Mouse (Mus musculus): ENCODE data around the gene Parp2. TPM values are rescaled to one million over a fixed set of nuclear protein-coding genes. Genes with fewer than 3 reads are reported as not detected.
"Not testable (repeated sequence)": the region's sequence is repeated elsewhere in the genome, so short reads cannot be mapped to it uniquely, and the experiment has no call there.

Parp2 gene
- polyA plus RNA-seq, 1 experiment from 2014 or later: 45.4 TPM

- Histone ChIP-seq H3K27ac (replicated peaks) (no peak overlapping the region), H3K9me3 (no peaks in the 10 kb centered on the region), H3K4me3 (no peak overlapping the region), H3K9ac (no peak overlapping the region), H3K4me2 (no peak overlapping the region), H3K27me3 (no peaks in the 10 kb centered on the region), H3K36me3 (no peaks in the 10 kb centered on the region), H3K4me1 (replicated peaks) (no peaks in the 10 kb centered on the region)
- 72% methylated on average over 2 of the region's 2 CpGs for WGBS
- ATAC-seq (ENCODE audit: low FRiP score, low read depth): no peak
These were observed 9.1 kb upstream of the Parp2 start for GRCm38 (mm10) chr14:50798512-50798911.

GRCm38 (mm10) chr14:50799502-50800259 is 8.0 kb upstream of the Parp2 start:
- no peaks in the 10 kb centered on the region for H3K9me3 ChIP-seq
- H3K36me3 ChIP-seq: no peaks in the 10 kb centered on the region
- H3K27ac ChIP-seq (replicated peaks): no peak overlapping the region
- no peak overlapping the region for H3K4me2 ChIP-seq
- WGBS: under 1% methylated on average over 3 of the region's 3 CpGs
- H3K27me3 ChIP-seq: no peaks in the 10 kb centered on the region
- ATAC-seq (ENCODE audit: low FRiP score, low read depth): peak; percentile 38; the same call in 1 of the 2 replicates
- no peak overlapping the region for H3K4me3 ChIP-seq
- no peaks in the 10 kb centered on the region for H3K4me1 ChIP-seq (replicated peaks)
- no peak overlapping the region for H3K9ac ChIP-seq

- H3K27me3 ChIP-seq: no peaks in the 10 kb centered on the region
- H3K4me2 ChIP-seq: no peak overlapping the region
- H3K27ac ChIP-seq (replicated peaks): no peak overlapping the region
- no peaks in the 10 kb centered on the region for H3K36me3 ChIP-seq
- no peak for ATAC-seq (ENCODE audit: low FRiP score, low read depth)
- peaks cover 3% of the 10 kb centered on the region; the same call in 1 of the 2 replicates for H3K4me1 ChIP-seq (replicated peaks)
- no peak overlapping the region for H3K4me3 ChIP-seq
- no peaks in the 10 kb centered on the region for H3K9me3 ChIP-seq
- no peak overlapping the region for H3K9ac ChIP-seq
- 88% methylated on average over 6 of the region's 6 CpGs for WGBS
These were observed 5.2 kb upstream of the Parp2 start for GRCm38 (mm10) chr14:50802441-50802840.

GRCm38 (mm10) chr14:50802843-50803562 is 4.6 kb upstream of the Parp2 start:
- Histone ChIP-seq H3K4me3 (no peak overlapping the region), H3K9me3 (no peaks in the 10 kb centered on the region), H3K27me3 (no peaks in the 10 kb centered on the region), H3K9ac (no peak overlapping the region), H3K4me1 (replicated peaks) (peaks cover 3% of the 10 kb centered on the region; the same call in 1 of the 2 replicates), H3K4me2 (no peak overlapping the region), H3K36me3 (no peaks in the 10 kb centered on the region), H3K27ac (replicated peaks) (no peak overlapping the region)
- no peak for ATAC-seq (ENCODE audit: low FRiP score, low read depth)
- 68% methylated on average over 4 of the region's 4 CpGs for WGBS

GRCm38 (mm10) chr14:50804683-50805082 is 3.0 kb upstream of the Parp2 start:
- Histone ChIP-seq H3K27me3 (no peaks in the 10 kb centered on the region), H3K9ac (no peak overlapping the region), H3K4me3 (no peak overlapping the region), H3K36me3 (no peaks in the 10 kb centered on the region), H3K4me1 (replicated peaks) (peaks cover 8% of the 10 kb centered on the region), H3K4me2 (no peak overlapping the region), H3K27ac (replicated peaks) (no peak overlapping the region), H3K9me3 (no peaks in the 10 kb centered on the region)
- 81% methylated on average over 13 of the region's 13 CpGs for WGBS
- ATAC-seq (ENCODE audit: low FRiP score, low read depth): no peak

GRCm38 (mm10) chr14:50806469-50806868 is 1.2 kb upstream of the Parp2 start:
- H3K27me3 ChIP-seq; H3K36me3 ChIP-seq; H3K9ac ChIP-seq; H3K4me1 ChIP-seq (replicated peaks); ATAC-seq (ENCODE audit: low FRiP score, low read depth); H3K9me3 ChIP-seq: not testable (repeated sequence)
- WGBS: 90% methylated on average over 5 of the region's 5 CpGs
- Histone ChIP-seq H3K4me3 (peak overlapping the region; percentile 61), H3K4me2 (peak overlapping the region; percentile 63), H3K27ac (replicated peaks) (peak overlapping the region; percentile 90)

- Histone ChIP-seq H3K4me1 (replicated peaks) (peaks cover 5% of the 10 kb centered on the region), H3K9ac (no peak overlapping the region), H3K4me2 (no peak overlapping the region), H3K27me3 (no peaks in the 10 kb centered on the region), H3K36me3 (peaks cover 50% of the 10 kb centered on the region), H3K27ac (replicated peaks) (no peak overlapping the region), H3K4me3 (no peak overlapping the region), H3K9me3 (no peaks in the 10 kb centered on the region)
- ATAC-seq (ENCODE audit: low FRiP score, low read depth): no peak
- WGBS: 93% methylated on average over 2 of the region's 2 CpGs
These were observed 5.4 kb downstream of the Parp2 start for GRCm38 (mm10) chr14:50813060-50813459.

- Histone ChIP-seq H3K27ac (replicated peaks) (no peak overlapping the region), H3K4me3 (no peak overlapping the region), H3K9me3 (no peaks in the 10 kb centered on the region), H3K27me3 (no peaks in the 10 kb centered on the region), H3K36me3 (peaks cover 51% of the 10 kb centered on the region), H3K9ac (no peak overlapping the region), H3K4me2 (no peak overlapping the region), H3K4me1 (replicated peaks) (no peaks in the 10 kb centered on the region)
- 71% methylated on average over 2 of the region's 2 CpGs for WGBS
- no peak for ATAC-seq (ENCODE audit: low FRiP score, low read depth)
These were observed 15.6 kb downstream of the Parp2 start for GRCm38 (mm10) chr14:50823240-50823639.

GRCm38 (mm10) chr14:50824219-50824618 is 16.6 kb downstream of the Parp2 start:
- Histone ChIP-seq H3K9ac (no peak overlapping the region), H3K27me3 (no peaks in the 10 kb centered on the region), H3K36me3 (peaks cover 42% of the 10 kb centered on the region), H3K27ac (replicated peaks) (no peak overlapping the region), H3K9me3 (no peaks in the 10 kb centered on the region), H3K4me1 (replicated peaks) (no peaks in the 10 kb centered on the region), H3K4me3 (no peak overlapping the region), H3K4me2 (no peak overlapping the region)
- WGBS: 93% methylated on average over 9 of the region's 9 CpGs
- ATAC-seq (ENCODE audit: low FRiP score, low read depth): no peak

- H3K36me3 ChIP-seq: peaks cover 19% of the 10 kb centered on the region
- no peak overlapping the region for H3K4me2 ChIP-seq
- no peak overlapping the region for H3K27ac ChIP-seq (replicated peaks)
- no peaks in the 10 kb centered on the region for H3K4me1 ChIP-seq (replicated peaks)
- no peaks in the 10 kb centered on the region for H3K9me3 ChIP-seq
- H3K9ac ChIP-seq: no peak overlapping the region
- no peaks in the 10 kb centered on the region for H3K27me3 ChIP-seq
- ATAC-seq (ENCODE audit: low FRiP score, low read depth): no peak
- no peak overlapping the region for H3K4me3 ChIP-seq
- WGBS: 95% methylated on average over 4 of the region's 4 CpGs
These were observed 18.9 kb downstream of the Parp2 start for GRCm38 (mm10) chr14:50826579-50826978.

- Histone ChIP-seq H3K9ac (no peak overlapping the region), H3K27me3 (no peaks in the 10 kb centered on the region), H3K4me1 (replicated peaks) (no peaks in the 10 kb centered on the region), H3K4me2 (no peak overlapping the region), H3K4me3 (no peak overlapping the region), H3K36me3 (no peaks in the 10 kb centered on the region), H3K27ac (replicated peaks) (no peak overlapping the region), H3K9me3 (no peaks in the 10 kb centered on the region)
- WGBS: 86% methylated on average over 3 of the region's 3 CpGs
- ATAC-seq (ENCODE audit: low FRiP score, low read depth): no peak
These were observed 22.2 kb downstream of the Parp2 start for GRCm38 (mm10) chr14:50829878-50830277.

- H3K27me3 ChIP-seq: no peaks in the 10 kb centered on the region
- 80% methylated on average over 10 of the region's 10 CpGs for WGBS
- no peaks in the 10 kb centered on the region for H3K9me3 ChIP-seq
- no peak overlapping the region for H3K4me2 ChIP-seq
- H3K4me3 ChIP-seq: no peak overlapping the region
- no peak overlapping the region for H3K27ac ChIP-seq (replicated peaks)
- ATAC-seq (ENCODE audit: low FRiP score, low read depth): no peak
- H3K4me1 ChIP-seq (replicated peaks): no peaks in the 10 kb centered on the region
- H3K36me3 ChIP-seq: no peaks in the 10 kb centered on the region
- no peak overlapping the region for H3K9ac ChIP-seq
These were observed 26.3 kb downstream of the Parp2 start for GRCm38 (mm10) chr14:50833964-50834363.

Data from hindbrain, embryonic 15.5 days (tissue).